Mouse (Mus musculus): ENCODE results near the gene Loxl4. TPM values are rescaled to one million over a fixed set of nuclear protein-coding genes. Genes with fewer than 3 reads are reported as not detected.

Loxl4 gene
- total and polyA plus RNA-seq, 3 experiments: 0.03 to 0.04 TPM; not detected in 1

DNA sequence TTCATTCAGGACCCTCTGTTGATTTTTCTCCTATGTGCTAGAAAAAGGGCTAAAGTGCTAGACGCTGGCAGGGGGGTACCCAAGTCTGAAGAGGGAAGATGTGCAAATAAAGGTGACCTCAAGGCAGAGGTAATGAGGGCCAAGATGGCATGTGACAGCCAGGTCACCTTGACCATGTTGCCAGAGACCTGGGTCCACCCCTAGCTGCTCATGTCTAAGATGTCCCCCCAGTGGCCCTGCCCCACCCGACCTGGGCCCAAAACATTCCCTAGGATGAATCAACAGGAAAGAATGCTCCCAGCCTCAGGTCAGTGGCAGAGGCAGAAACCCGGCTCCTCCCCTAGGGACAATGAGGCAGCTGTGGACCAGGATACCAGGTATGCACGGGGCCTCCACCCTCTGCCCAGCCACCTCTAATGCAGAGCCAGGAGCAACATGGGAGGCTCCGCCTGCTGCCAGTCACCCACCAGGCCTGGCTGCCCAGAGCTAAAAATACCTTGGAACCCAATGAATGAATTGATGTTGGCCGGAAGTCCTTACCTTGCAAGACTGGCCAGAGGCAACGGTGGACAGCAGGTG lies 1.1 kb upstream of the Loxl4 start:
- H3K36me3 ChIP-seq (ENCODE audit: control insufficient read depth in 1 of 2, insufficient read depth in 2 of 2, low read length in 2 of 2): no peaks in the 10 kb centered on the region
- TF ChIP-seq CHD1 (IDR thresholded peaks at IDR 0.05; ENCODE audit: low read depth, low read length): no peak
- no peak for TF ChIP-seq RCOR1 (IDR thresholded peaks at IDR 0.05; ENCODE audit: low read depth, low read length)
- no peak for TF ChIP-seq ETS1 (IDR thresholded peaks at IDR 0.05; ENCODE audit: low read depth, low read length)
- no peak for TF ChIP-seq USF2 (IDR thresholded peaks at IDR 0.05; ENCODE audit: borderline replicate concordance in 1 of 2, insufficient read depth in 1 of 2, low read depth in 1 of 2, low read length in 2 of 2)
- no peak for TF ChIP-seq CTCF (IDR thresholded peaks at IDR 0.05 in 2 of 3, conservative IDR thresholded peaks at IDR 0.05 in 1 of 3; ENCODE audit: control insufficient read depth in 1 of 3, insufficient read depth in 1 of 3, low read depth in 2 of 3, low read length in 3 of 3, poor library complexity in 1 of 3, severe bottlenecking in 1 of 3)
- no peak for TF ChIP-seq KAT2A (conservative IDR thresholded peaks at IDR 0.05; ENCODE audit: low read depth, low read length)
- no peak for TF ChIP-seq UBTF (IDR thresholded peaks at IDR 0.05; ENCODE audit: borderline replicate concordance, insufficient read depth, low read depth, low read length)
- TF ChIP-seq SIN3A (IDR thresholded peaks at IDR 0.05; ENCODE audit: low read length): no peak
- no peak for TF ChIP-seq MYB (IDR thresholded peaks at IDR 0.05; ENCODE audit: low read depth, low read length)
- no peak for TF ChIP-seq USF1 (IDR thresholded peaks at IDR 0.05; ENCODE audit: low read depth, low read length)
- TF ChIP-seq MAFK (IDR thresholded peaks at IDR 0.05; ENCODE audit: borderline replicate concordance, low read depth, low read length): no peak
- no peak for TF ChIP-seq GATA1 (IDR thresholded peaks at IDR 0.05; ENCODE audit: low read depth, low read length)
- no peak for TF ChIP-seq POLR2AphosphoS5 (IDR thresholded peaks at IDR 0.05; ENCODE audit: borderline replicate concordance, low read depth, low read length)
- TF ChIP-seq JUND (IDR thresholded peaks at IDR 0.05; ENCODE audit: low read depth, low read length): no peak
- TF ChIP-seq ELF1 (IDR thresholded peaks at IDR 0.05; ENCODE audit: low read depth, low read length): no peak
- no peak for TF ChIP-seq MYC (IDR thresholded peaks at IDR 0.05; ENCODE audit: low read depth, low read length)
- TF ChIP-seq ZKSCAN1 (IDR thresholded peaks at IDR 0.05; ENCODE audit: low read depth, low read length): no peak
- TF ChIP-seq ZMIZ1 (IDR thresholded peaks at IDR 0.05; ENCODE audit: low read depth, low read length): no peak
- DNase-seq (ENCODE audit: low read depth, low spot score): no peak
- H3K27ac ChIP-seq (ENCODE audit: control insufficient read depth, low read depth, low read length): no peak overlapping the region
- H3K4me3 ChIP-seq (ENCODE audit: control insufficient read depth in 1 of 2, insufficient read depth in 1 of 2, low read depth in 2 of 2, low read length in 2 of 2): no peak overlapping the region
- H3K27me3 ChIP-seq (ENCODE audit: control insufficient read depth in 1 of 2, insufficient read depth in 2 of 2, low read length in 2 of 2): no peaks in the 10 kb centered on the region
- no peak overlapping the region for H3K9ac ChIP-seq (ENCODE audit: control insufficient read depth, low read depth, low read length, poor library complexity, severe bottlenecking)
- no peaks in the 10 kb centered on the region for H3K79me2 ChIP-seq (ENCODE audit: control insufficient read depth, insufficient read depth, low read length, poor library complexity)
- H3K9me3 ChIP-seq (replicated peaks; ENCODE audit: insufficient read depth, low read length): no peaks in the 10 kb centered on the region
- H3K4me1 ChIP-seq (ENCODE audit: control insufficient read depth in 1 of 2, insufficient read depth in 2 of 2, low read length in 2 of 2): no peaks in the 10 kb centered on the region

DNA sequence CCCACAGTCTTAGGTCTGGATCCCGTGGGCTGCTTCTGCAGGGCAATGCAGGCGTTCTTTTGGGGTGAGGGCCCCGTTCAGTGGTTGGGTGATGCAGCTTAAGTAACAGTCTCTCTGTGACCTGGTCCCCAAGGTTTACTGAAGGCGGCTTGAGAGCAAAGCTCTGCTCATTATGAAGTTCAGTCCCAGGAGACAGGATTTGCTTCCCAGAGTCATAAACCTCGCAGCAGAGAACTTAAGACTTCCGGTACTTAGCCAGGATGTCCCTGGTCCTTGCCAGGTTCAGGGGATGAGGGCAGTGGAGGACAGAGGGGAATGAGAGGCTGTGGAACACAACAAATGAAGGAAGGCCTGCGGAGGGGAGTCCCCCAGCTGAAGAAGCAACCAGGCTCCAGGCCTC lies 503 bp upstream of the Loxl4 start:
- no peak overlapping the region for H3K27ac ChIP-seq (ENCODE audit: control insufficient read depth, low read depth, low read length)
- no peak overlapping the region for H3K9ac ChIP-seq (ENCODE audit: control insufficient read depth, low read depth, low read length, poor library complexity, severe bottlenecking)
- no peaks in the 10 kb centered on the region for H3K4me1 ChIP-seq (ENCODE audit: control insufficient read depth in 1 of 2, insufficient read depth in 2 of 2, low read length in 2 of 2)
- H3K9me3 ChIP-seq (replicated peaks; ENCODE audit: insufficient read depth, low read length): no peaks in the 10 kb centered on the region
- no peak overlapping the region for H3K4me3 ChIP-seq (ENCODE audit: control insufficient read depth in 1 of 2, insufficient read depth in 1 of 2, low read depth in 2 of 2, low read length in 2 of 2)
- TF ChIP-seq HCFC1 (IDR thresholded peaks at IDR 0.05; ENCODE audit: low read depth, low read length) (no peak), KAT2A (conservative IDR thresholded peaks at IDR 0.05; ENCODE audit: low read depth, low read length) (no peak), RAD21 (IDR thresholded peaks at IDR 0.05; ENCODE audit: low read depth, low read length) (no peak), ZNF384 (IDR thresholded peaks at IDR 0.05; ENCODE audit: low read depth, low read length) (no peak), MAFK (IDR thresholded peaks at IDR 0.05; ENCODE audit: borderline replicate concordance, low read depth, low read length) (no peak), ZKSCAN1 (IDR thresholded peaks at IDR 0.05; ENCODE audit: low read depth, low read length) (no peak), GATA1 (IDR thresholded peaks at IDR 0.05; ENCODE audit: low read depth, low read length) (no peak), TAL1 (IDR thresholded peaks at IDR 0.05; ENCODE audit: low read length) (no peak), NRF1 (IDR thresholded peaks at IDR 0.05; ENCODE audit: insufficient read depth, low read depth, low read length, poor library complexity, severe bottlenecking) (no peak), ZC3H11A (IDR thresholded peaks at IDR 0.05; ENCODE audit: low read depth, low read length) (no peak), MYC (IDR thresholded peaks at IDR 0.05; ENCODE audit: low read depth, low read length) (no peak), CHD2 (IDR thresholded peaks at IDR 0.05; ENCODE audit: low read length) (no peak), MXI1 (IDR thresholded peaks at IDR 0.05; ENCODE audit: low read depth, low read length) (no peak), MYB (IDR thresholded peaks at IDR 0.05; ENCODE audit: low read depth, low read length) (no peak), TBP (IDR thresholded peaks at IDR 0.05; ENCODE audit: low read depth, low read length) (no peak)
- H3K36me3 ChIP-seq (ENCODE audit: control insufficient read depth in 1 of 2, insufficient read depth in 2 of 2, low read length in 2 of 2): no peaks in the 10 kb centered on the region
- H3K27me3 ChIP-seq (ENCODE audit: control insufficient read depth in 1 of 2, insufficient read depth in 2 of 2, low read length in 2 of 2): no peaks in the 10 kb centered on the region
- H3K79me2 ChIP-seq (ENCODE audit: control insufficient read depth, insufficient read depth, low read length, poor library complexity): no peaks in the 10 kb centered on the region
- no peak for DNase-seq (ENCODE audit: low read depth, low spot score)

Data from MEL (cell line).